Mouse (Mus musculus) hindbrain, postnatal 0 days (tissue): Measurements from ENCODE around the gene 1810049J17Rik. TPM values are rescaled to one million over a fixed set of nuclear protein-coding genes. Genes with fewer than 3 reads are reported as not detected.

Source experiments
- ATAC-seq: fragments of 200-750 bp; cut with Nextera tagmentation; 2 replicates; pipeline ENCODE4 v1.8.0; 2017; ENCODE audit warnings: mild to moderate bottlenecking, moderate TSS enrichment, moderate library complexity
- DNase-seq: peaks from one replicate; pipeline ENCODE4 v3.0.0-alpha.2; 2015; ENCODE audit warnings: low spot score
- H3K27ac ChIP-seq: fragments of 300-500 bp; sonication (generic); 2 replicates; pipeline ENCODE4 v1.5.1; 2014; ENCODE audit warnings: mild to moderate bottlenecking
- H3K27me3 ChIP-seq: fragments of 300-500 bp; sonication (generic); 2 replicates; pipeline ENCODE4 v1.6.1; 2014; ENCODE audit warnings: low read length, mixed read lengths; ENCODE audit not compliant: insufficient read depth
- H3K36me3 ChIP-seq: fragments of 300-500 bp; sonication (generic); 2 replicates; pipeline ENCODE4 v1.6.1; 2014; ENCODE audit warnings: low read length, mixed read lengths; ENCODE audit not compliant: insufficient read depth
- H3K4me1 ChIP-seq: fragments of 300-500 bp; sonication (generic); 2 replicates; pipeline ENCODE4 v1.6.1; 2014; ENCODE audit warnings: antibody characterized with exemption, low read length, mixed read lengths; ENCODE audit not compliant: insufficient read depth
- H3K4me2 ChIP-seq: fragments of 300-500 bp; sonication (generic); 2 replicates; pipeline ENCODE4 v1.6.1; 2014; ENCODE audit warnings: low read depth, mild to moderate bottlenecking, low read length, moderate library complexity, mixed read lengths
- H3K4me3 ChIP-seq: fragments of 300-500 bp; sonication (generic); 2 replicates; pipeline ENCODE4 v1.5.1; 2014; ENCODE audit warnings: low read length
- H3K9ac ChIP-seq: fragments of 300-500 bp; sonication (generic); replicated peaks from 2 replicates; pipeline ENCODE4 v1.6.1; 2014; ENCODE audit warnings: mild to moderate bottlenecking, low read length, moderate library complexity, mixed read lengths
- H3K9me3 ChIP-seq: fragments of 300-500 bp; sonication (generic); 2 replicates; pipeline ENCODE4 v1.6.1; 2016; ENCODE audit warnings: low read length, mixed read lengths
- CTCF ChIP-seq: IDR thresholded peaks from 2 replicates; pipeline ENCODE4 v1.5.1; 2016; ENCODE audit warnings: antibody characterized with exemption, control low read depth, low read depth
- WGBS: fragments of 180-500 bp; shearing (Covaris S2); extraction: QIAGEN DNeasy Blood & Tissue Kit; methylation state at CpG from one replicate; pipeline ENCODE4 v1.1.7; 2014; 5-methylcytosine and 5-hydroxymethylcytosine counted together
- polyA plus RNA-seq: library from polyadenylated mRNA; unstranded; fragments of >200 nt; fragmentation: Nextera tagmentation; extraction: Ambion mirVana; gene quantifications from 2 replicates; pipeline ENCODE4 v1.2.1, GENCODE M21; 2015
- total RNA-seq: library from RNA; depleted of rRNA; stranded (reverse); fragments of >200 nt; gene quantifications from 2 replicates; pipeline ENCODE4 v1.2.3, GENCODE M21; 2014

Gene 1810049J17Rik
- total and polyA plus RNA-seq, 2 experiments from 2014 or later = 1.8 TPM; not detected in 1

GRCm38 (mm10) chr15:12366072-12366469 lies 44.4 kb upstream of the 1810049J17Rik start:
- no peak for TF ChIP-seq CTCF
- no peak overlapping the region for H3K4me3 ChIP-seq
- WGBS = 1% methylated on average over 3 of the region's 3 CpGs
- peaks cover 18% of the 10 kb centered on the region for H3K4me1 ChIP-seq
- H3K9me3 ChIP-seq = no peaks in the 10 kb centered on the region
- no peak overlapping the region for H3K9ac ChIP-seq
- H3K36me3 ChIP-seq = 0 out of 2 replicates have a peak, but pooled peaks cover 4% of the 10 kb centered on the region
- H3K4me2 ChIP-seq = no peak overlapping the region
- ATAC-seq (peak; percentile 94), DNase-seq (peak; percentile 96)
- no peaks in the 10 kb centered on the region for H3K27me3 ChIP-seq
- peak overlapping the region; percentile 84 for H3K27ac ChIP-seq

DNA sequence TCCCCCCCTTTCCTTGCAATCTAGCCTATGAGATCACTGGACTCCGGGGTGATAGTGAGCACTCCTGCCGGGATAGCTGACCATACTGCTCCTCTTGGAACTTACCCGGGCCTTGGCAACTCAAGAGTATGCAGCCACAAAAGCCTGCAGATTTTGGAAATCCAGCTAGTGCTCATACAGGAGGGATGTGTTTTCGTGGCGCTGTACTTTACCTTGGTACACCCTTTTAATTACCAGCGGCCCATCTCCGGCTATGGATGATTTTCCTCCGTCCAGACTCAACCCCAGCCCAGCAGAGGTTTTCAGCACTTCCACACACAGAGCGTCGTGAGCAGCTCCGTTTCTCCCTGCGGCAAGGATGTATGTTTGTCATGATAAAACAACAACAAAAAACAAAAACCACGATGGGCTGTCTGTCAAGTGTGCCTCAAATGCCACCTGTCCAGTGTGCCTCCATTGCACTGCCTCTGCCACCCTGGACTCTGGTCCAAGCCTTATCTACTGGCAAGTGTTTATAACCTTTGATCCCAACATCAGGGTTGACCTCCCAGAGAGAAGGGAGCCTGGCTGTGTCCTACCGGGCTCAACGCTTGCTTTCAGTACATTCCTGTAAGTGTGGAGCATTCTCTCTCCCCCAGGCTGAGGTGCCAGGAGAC lies 43.8 kb upstream of the 1810049J17Rik start:
- 0 out of 2 replicates have a peak, but pooled peaks cover 4% of the 10 kb centered on the region for H3K36me3 ChIP-seq
- no peaks in the 10 kb centered on the region for H3K9me3 ChIP-seq
- H3K4me1 ChIP-seq = peaks cover 18% of the 10 kb centered on the region
- 43% methylated on average over 15 of the region's 15 CpGs for WGBS
- no peak for ATAC-seq
- H3K9ac ChIP-seq = 0 out of 2 replicates have a peak overlapping the region, but pooled peaks have one; percentile 4
- H3K27me3 ChIP-seq = no peaks in the 10 kb centered on the region
- no peak for TF ChIP-seq CTCF
- H3K4me3 ChIP-seq = no peak overlapping the region
- no peak overlapping the region for H3K4me2 ChIP-seq
- DNase-seq = no peak
- peak overlapping the region; percentile 84 for H3K27ac ChIP-seq

GRCm38 (mm10) chr15:12364096-12364495 lies 42.4 kb upstream of the 1810049J17Rik start:
- no peak overlapping the region for H3K4me2 ChIP-seq
- no peak for ATAC-seq
- TF ChIP-seq CTCF = no peak
- H3K4me3 ChIP-seq = no peak overlapping the region
- no peaks in the 10 kb centered on the region for H3K9me3 ChIP-seq
- H3K9ac ChIP-seq = no peak overlapping the region
- 0 out of 2 replicates have a peak, but pooled peaks cover 4% of the 10 kb centered on the region for H3K36me3 ChIP-seq
- no peak for DNase-seq
- WGBS = 85% methylated on average over 4 of the region's 4 CpGs
- peaks cover 18% of the 10 kb centered on the region for H3K4me1 ChIP-seq
- H3K27ac ChIP-seq = no peak overlapping the region
- H3K27me3 ChIP-seq = no peaks in the 10 kb centered on the region

- no peak for TF ChIP-seq CTCF
- DNase-seq = no peak
- Histone ChIP-seq H3K9ac (no peak overlapping the region), H3K9me3 (no peaks in the 10 kb centered on the region), H3K27ac (no peak overlapping the region), H3K27me3 (no peaks in the 10 kb centered on the region), H3K4me3 (no peak overlapping the region), H3K4me1 (peaks cover 17% of the 10 kb centered on the region), H3K4me2 (no peak overlapping the region), H3K36me3 (0 out of 2 replicates have a peak, but pooled peaks cover 4% of the 10 kb centered on the region)
- ATAC-seq = no peak
- WGBS = 86% methylated on average over 6 of the region's 6 CpGs
Measured at GRCm38 (mm10) chr15:12362701-12363040, 41.0 kb upstream of the 1810049J17Rik start.

DNA sequence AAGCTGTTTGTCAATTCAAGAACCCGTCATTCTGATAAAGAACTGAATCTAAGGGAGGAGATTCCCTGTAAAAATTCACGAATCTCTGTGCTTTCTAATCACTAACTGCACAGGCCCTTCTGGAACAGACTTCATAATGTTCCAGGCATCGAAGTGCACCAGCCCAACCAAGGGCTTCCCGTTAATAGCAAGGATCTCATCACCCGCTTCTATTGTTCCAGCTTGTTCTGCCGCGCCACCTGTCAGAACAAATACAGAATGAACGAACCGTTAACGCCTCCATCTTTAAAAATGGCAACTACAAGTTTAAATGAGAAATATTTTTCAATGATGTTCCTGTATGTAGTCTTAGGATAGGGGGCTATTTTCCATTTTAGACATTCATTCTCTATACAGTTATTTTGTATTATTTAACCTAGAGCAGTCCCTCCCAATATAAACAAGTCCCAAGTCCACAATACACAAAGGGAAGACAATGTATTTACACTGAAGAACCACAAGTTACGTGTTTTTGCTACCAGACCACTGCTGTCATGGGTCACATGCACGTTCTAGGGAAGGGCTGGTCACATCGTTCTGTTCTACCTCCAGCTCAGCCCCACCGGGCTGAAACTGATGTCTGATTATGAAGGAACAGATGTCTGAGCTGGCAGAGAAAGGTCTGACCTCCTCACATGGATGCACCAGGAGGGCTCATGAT lies 40.5 kb upstream of the 1810049J17Rik start:
- Histone ChIP-seq H3K4me1 (peaks cover 12% of the 10 kb centered on the region), H3K4me3 (no peak overlapping the region), H3K27me3 (no peaks in the 10 kb centered on the region), H3K9ac (no peak overlapping the region), H3K9me3 (no peaks in the 10 kb centered on the region), H3K4me2 (no peak overlapping the region), H3K36me3 (0 out of 2 replicates have a peak, but pooled peaks cover 4% of the 10 kb centered on the region), H3K27ac (no peak overlapping the region)
- no peak for ATAC-seq
- TF ChIP-seq CTCF = no peak
- DNase-seq = no peak
- 83% methylated on average over 14 of the region's 14 CpGs for WGBS

DNA sequence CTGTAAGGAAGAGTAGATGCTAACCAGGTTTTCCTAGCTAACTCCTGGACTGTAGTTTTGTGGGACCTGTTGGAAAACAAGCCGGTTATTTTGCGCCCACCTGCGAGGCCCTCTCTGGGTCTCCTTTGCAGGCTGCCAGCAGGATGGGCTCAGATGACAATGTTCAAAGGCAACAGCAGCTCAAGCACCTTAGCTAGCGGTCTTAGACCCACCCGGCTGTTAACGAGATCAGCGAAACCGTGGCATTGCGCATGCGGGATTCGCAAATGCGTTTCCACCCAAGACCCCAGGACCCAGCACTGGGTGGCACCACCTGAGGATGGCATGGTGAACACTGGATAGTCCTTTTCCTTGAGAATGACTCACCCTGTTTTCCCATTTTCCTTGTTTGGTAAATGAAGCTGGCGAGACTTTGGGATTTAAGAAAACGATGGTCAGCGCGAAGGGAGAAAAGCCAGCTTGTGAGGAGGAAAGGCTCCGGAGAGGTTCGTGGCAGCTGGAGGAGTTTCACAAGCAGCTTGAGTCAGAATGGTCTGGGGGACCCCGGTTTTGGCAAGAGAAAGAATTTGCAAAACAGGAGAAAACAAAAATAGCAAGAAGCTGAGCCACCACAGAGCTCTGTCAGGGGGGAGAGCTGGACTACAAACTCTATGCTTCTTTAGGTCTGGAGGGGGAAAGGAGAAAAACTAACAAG lies 39.0 kb upstream of the 1810049J17Rik start:
- no peak for TF ChIP-seq CTCF
- H3K9ac ChIP-seq = no peak overlapping the region
- H3K4me3 ChIP-seq = no peak overlapping the region
- peaks cover 1% of the 10 kb centered on the region for H3K4me1 ChIP-seq
- WGBS = 81% methylated on average over 19 of the region's 19 CpGs
- no peak overlapping the region for H3K4me2 ChIP-seq
- ATAC-seq = no peak
- no peaks in the 10 kb centered on the region for H3K9me3 ChIP-seq
- no peak overlapping the region for H3K27ac ChIP-seq
- no peak for DNase-seq
- H3K27me3 ChIP-seq = no peaks in the 10 kb centered on the region
- peaks cover 4% of the 10 kb centered on the region; the same call in 1 of the 2 replicates for H3K36me3 ChIP-seq
